Mouse (Mus musculus) hindbrain, embryonic 10.5 days (tissue): ENCODE data around the gene Ndufc2. TPM values are rescaled to one million over a fixed set of nuclear protein-coding genes. Genes with fewer than 3 reads are reported as not detected.
A peak's percentile ranks its signal among the peaks of the same experiment; 100 is the strongest.

Experiments
- DNase-seq: peaks from one replicate; pipeline ENCODE4 v3.0.0-alpha.2; 2017; ENCODE audit warnings: low spot score
- H3K27ac ChIP-seq: fragments of 300-500 bp; sonication (generic); 2 replicates; pipeline ENCODE4 v1.5.1; 2016; ENCODE audit warnings: mild to moderate bottlenecking, moderate library complexity
- H3K27me3 ChIP-seq: fragments of 300-500 bp; sonication (generic); 2 replicates; pipeline ENCODE4 v1.6.1; 2016; ENCODE audit warnings: mild to moderate bottlenecking; ENCODE audit not compliant: poor library complexity, insufficient read depth, severe bottlenecking
- H3K36me3 ChIP-seq: fragments of 300-500 bp; sonication (generic); 2 replicates; pipeline ENCODE4 v1.6.1; 2016; ENCODE audit warnings: mild to moderate bottlenecking, moderate library complexity
- H3K4me1 ChIP-seq: fragments of 300-500 bp; sonication (generic); replicated peaks from 2 replicates; pipeline ENCODE4 v1.6.1; 2016; ENCODE audit warnings: mild to moderate bottlenecking
- H3K4me3 ChIP-seq: fragments of 300-500 bp; sonication (generic); 2 replicates; pipeline ENCODE4 v1.5.1; 2016; ENCODE audit warnings: mild to moderate bottlenecking, moderate library complexity
- H3K9me3 ChIP-seq: fragments of 300-500 bp; sonication (generic); 2 replicates; pipeline ENCODE4 v1.6.1; 2016; ENCODE audit warnings: mild to moderate bottlenecking, moderate library complexity
- WGBS: fragments of 180-500 bp; shearing (Covaris S2); methylation state at CpG from one replicate; pipeline ENCODE4 v1.1.7; 2016; 5-methylcytosine and 5-hydroxymethylcytosine counted together
- polyA plus RNA-seq: library from polyadenylated mRNA; unstranded; fragments of >200 nt; fragmentation: Nextera tagmentation; extraction: Ambion mirVana; gene quantifications from 2 replicates; pipeline ENCODE4 v1.2.1, GENCODE M21; 2016

Ndufc2 gene
- polyA plus RNA-seq, result 322 and 341 TPM in 2 replicates

DNA sequence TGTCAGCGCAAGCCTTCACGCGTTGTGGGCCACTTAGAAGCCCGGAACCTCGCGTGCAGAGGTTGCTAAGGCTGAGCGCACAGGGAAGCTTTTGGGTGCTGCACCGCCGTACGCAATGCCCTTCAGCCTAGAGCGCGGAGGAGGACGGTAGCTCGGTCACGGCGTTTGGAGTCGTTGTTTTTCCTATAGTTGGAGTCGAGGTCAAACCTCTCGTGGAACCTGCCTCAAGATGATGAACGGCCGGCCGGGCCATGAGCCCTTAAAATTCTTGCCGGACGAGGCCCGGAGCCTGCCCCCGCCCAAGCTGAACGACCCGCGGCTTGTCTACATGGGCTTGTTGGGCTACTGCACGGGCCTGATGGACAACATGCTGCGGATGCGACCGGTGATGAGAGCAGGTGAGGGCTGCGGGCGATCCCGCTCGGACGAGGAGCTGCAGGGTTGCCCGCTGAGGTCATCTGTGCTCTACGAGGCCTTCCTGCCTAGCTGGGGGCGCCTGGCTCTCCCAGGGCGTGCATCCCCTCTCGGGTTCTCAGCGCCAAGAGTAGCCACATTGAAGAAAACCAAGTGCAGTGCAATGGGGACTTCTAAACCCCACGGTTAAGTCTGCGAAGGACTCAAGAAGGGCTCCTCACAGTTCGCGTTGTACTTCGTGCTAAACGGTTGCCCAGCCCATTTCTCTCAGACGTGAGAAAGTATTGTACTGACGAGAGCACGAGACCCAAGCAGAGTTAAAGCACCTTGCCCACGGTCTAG, at the start of gene Ndufc2:
Ndufc2 (plus strand) TSS at position 44 of the 756 bp plus-strand sequence.
- Histone ChIP-seq H3K36me3 (peaks cover 32% of the 10 kb centered on the region), H3K27ac (peak within 1 kb of the TSS; percentile 95), H3K9me3 (peaks cover 11% of the 10 kb centered on the region), H3K4me1 (peaks cover 21% of the 10 kb centered on the region), H3K27me3 (no peaks in the 10 kb centered on the region), H3K4me3 (peak within 1 kb of the TSS; percentile 94)
- 1% methylated on average over 54 of the region's 54 CpGs for WGBS
- peak; percentile 82 for DNase-seq

- Histone ChIP-seq H3K27ac (no peak overlapping the region), H3K9me3 (no peaks in the 10 kb centered on the region), H3K4me3 (no peak overlapping the region), H3K27me3 (no peaks in the 10 kb centered on the region), H3K36me3 (peaks cover 7% of the 10 kb centered on the region; the same call in 1 of the 2 replicates), H3K4me1 (peaks cover 24% of the 10 kb centered on the region)
- no peak for DNase-seq
- WGBS, result 86% methylated on average over 5 of the region's 5 CpGs
Measured at GRCm38 (mm10) chr7:97350891-97351290, 48.9 kb upstream of the Ndufc2 start.

DNA sequence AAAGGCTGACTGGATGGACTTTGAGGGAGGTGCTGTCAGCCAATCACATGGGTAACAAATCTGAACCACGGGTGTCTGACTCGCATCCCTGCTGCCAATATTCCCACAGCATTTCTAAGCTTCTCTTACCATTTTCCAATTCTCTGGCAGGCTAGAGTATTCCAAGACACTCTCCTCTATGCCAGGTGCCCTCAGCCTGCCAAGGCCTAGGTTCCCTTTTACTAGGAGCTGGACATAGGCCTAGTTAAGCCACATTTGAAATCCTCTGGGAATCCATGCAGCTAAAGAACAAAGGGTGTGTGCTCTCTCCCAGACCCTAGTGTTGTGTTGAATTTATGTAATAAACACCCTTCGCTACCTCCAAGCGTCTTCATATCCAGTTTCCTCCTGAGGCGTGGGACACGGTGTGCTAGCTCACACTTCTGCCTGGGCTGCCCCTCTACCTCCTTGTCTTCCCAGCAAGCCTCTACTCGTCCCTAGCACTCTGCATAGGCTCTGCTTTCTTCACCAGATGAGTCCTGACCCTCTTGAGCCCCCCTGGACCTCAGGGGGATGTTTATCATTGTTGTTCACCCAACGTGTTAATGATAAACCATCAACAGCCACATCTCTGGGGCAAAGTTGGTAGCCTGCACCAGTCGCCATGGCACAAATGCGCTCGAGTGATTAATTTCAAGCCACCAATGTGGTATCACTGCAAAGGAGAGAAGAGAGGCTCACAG, 47.9 kb upstream of the Ndufc2 start:
- DNase-seq, result no peak
- peaks cover 7% of the 10 kb centered on the region; the same call in 1 of the 2 replicates for H3K36me3 ChIP-seq
- no peak overlapping the region for H3K27ac ChIP-seq
- H3K9me3 ChIP-seq, result no peaks in the 10 kb centered on the region
- no peak overlapping the region for H3K4me3 ChIP-seq
- H3K4me1 ChIP-seq, result peaks cover 17% of the 10 kb centered on the region; the same call in 1 of the 2 replicates
- WGBS, result 84% methylated on average over 11 of the region's 11 CpGs
- no peaks in the 10 kb centered on the region for H3K27me3 ChIP-seq

GRCm38 (mm10) chr7:97353356-97353755, 46.4 kb upstream of the Ndufc2 start:
- no peaks in the 10 kb centered on the region for H3K9me3 ChIP-seq
- DNase-seq, result no peak

GRCm38 (mm10) chr7:97355068-97355841, 44.5 kb upstream of the Ndufc2 start:
- peaks cover 17% of the 10 kb centered on the region; the same call in 1 of the 2 replicates for H3K4me1 ChIP-seq
- WGBS, result 46% methylated on average over 13 of the region's 13 CpGs
- no peak overlapping the region for H3K4me3 ChIP-seq
- no peaks in the 10 kb centered on the region for H3K36me3 ChIP-seq
- H3K27me3 ChIP-seq, result no peaks in the 10 kb centered on the region
- H3K27ac ChIP-seq, result no peak overlapping the region
- no peak for DNase-seq
- no peaks in the 10 kb centered on the region for H3K9me3 ChIP-seq

More at GRCm38 (mm10) chr7:97353356-97353755, 46.4 kb upstream of the Ndufc2 start:
- H3K36me3 ChIP-seq, result no peaks in the 10 kb centered on the region
- 88% methylated on average over 6 of the region's 6 CpGs for WGBS
- H3K27ac ChIP-seq, result no peak overlapping the region
- peaks cover 17% of the 10 kb centered on the region; the same call in 1 of the 2 replicates for H3K4me1 ChIP-seq
- no peaks in the 10 kb centered on the region for H3K27me3 ChIP-seq
- no peak overlapping the region for H3K4me3 ChIP-seq

- 84% methylated on average over 5 of the region's 5 CpGs for WGBS
- no peaks in the 10 kb centered on the region for H3K9me3 ChIP-seq
Measured at GRCm38 (mm10) chr7:97356253-97356652, 43.5 kb upstream of the Ndufc2 start.

GRCm38 (mm10) chr7:97356875-97357276, 42.9 kb upstream of the Ndufc2 start:
- Histone ChIP-seq H3K9me3 (no peaks in the 10 kb centered on the region), H3K4me3 (no peak overlapping the region), H3K27me3 (no peaks in the 10 kb centered on the region), H3K36me3 (no peaks in the 10 kb centered on the region), H3K4me1 (peaks cover 6% of the 10 kb centered on the region; the same call in 1 of the 2 replicates), H3K27ac (no peak overlapping the region)
- 81% methylated on average over 5 of the region's 5 CpGs for WGBS
- DNase-seq, result no peak

More at GRCm38 (mm10) chr7:97356253-97356652, 43.5 kb upstream of the Ndufc2 start:
- H3K27me3 ChIP-seq, result no peaks in the 10 kb centered on the region
- H3K4me3 ChIP-seq, result no peak overlapping the region
- H3K27ac ChIP-seq, result no peak overlapping the region
- no peaks in the 10 kb centered on the region for H3K36me3 ChIP-seq
- peaks cover 11% of the 10 kb centered on the region; the same call in 1 of the 2 replicates for H3K4me1 ChIP-seq
- DNase-seq, result no peak

DNA sequence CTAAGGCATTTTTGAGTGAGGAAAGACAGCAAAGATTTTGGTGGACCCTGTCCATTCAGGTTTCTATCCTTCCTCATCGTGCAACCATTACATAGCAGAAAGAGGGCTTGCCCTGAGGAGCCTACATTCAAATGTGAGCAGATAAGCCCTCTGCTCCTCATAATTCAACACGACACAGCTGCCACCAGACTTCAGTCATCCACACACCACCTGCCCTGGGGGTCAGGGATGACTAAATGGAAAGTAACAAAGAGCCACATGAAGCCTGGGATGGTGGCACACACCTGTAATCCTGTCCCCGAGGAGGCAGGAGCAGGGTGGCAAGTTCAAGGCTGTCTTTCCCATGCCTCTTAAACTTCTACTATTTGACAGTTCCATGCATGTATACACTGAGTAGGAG, 42.0 kb upstream of the Ndufc2 start:
- Histone ChIP-seq H3K27ac (no peak overlapping the region), H3K27me3 (no peaks in the 10 kb centered on the region), H3K36me3 (no peaks in the 10 kb centered on the region), H3K4me3 (no peak overlapping the region), H3K9me3 (no peaks in the 10 kb centered on the region), H3K4me1 (peaks cover 6% of the 10 kb centered on the region; the same call in 1 of the 2 replicates)
- DNase-seq, result no peak
- 82% methylated on average over 3 of the region's 3 CpGs for WGBS

DNA sequence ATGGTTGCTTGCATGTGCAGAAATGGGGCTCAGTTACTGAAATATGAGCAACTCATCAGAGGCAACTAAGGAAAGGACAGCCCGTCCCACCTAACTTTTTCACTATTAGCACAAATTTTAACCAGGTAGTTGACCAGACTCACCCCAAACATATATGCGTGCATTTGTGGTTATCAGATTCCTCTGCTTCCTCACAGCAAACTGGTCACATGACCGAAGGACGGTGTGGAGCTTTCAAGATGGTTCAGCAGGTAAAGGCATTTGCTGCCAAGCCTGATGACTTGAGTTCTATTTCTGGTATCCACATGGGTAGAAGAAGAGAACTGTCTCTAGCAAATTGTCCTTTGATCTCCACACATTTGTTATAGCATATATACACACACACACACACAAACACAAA, 41.5 kb upstream of the Ndufc2 start:
- DNase-seq, result no peak
- Histone ChIP-seq H3K27ac (no peak overlapping the region), H3K4me1 (peaks cover 6% of the 10 kb centered on the region; the same call in 1 of the 2 replicates), H3K4me3 (no peak overlapping the region), H3K36me3 (no peaks in the 10 kb centered on the region), H3K27me3 (no peaks in the 10 kb centered on the region), H3K9me3 (no peaks in the 10 kb centered on the region)
- WGBS, result 90% methylated on average over 4 of the region's 4 CpGs

GRCm38 (mm10) chr7:97360166-97360565, 39.6 kb upstream of the Ndufc2 start:
- H3K4me3 ChIP-seq, result no peak overlapping the region
- H3K27ac ChIP-seq, result no peak overlapping the region
- no peaks in the 10 kb centered on the region for H3K27me3 ChIP-seq
- H3K4me1 ChIP-seq, result peaks cover 6% of the 10 kb centered on the region; the same call in 1 of the 2 replicates
- WGBS, result 62% methylated on average over 5 of the region's 5 CpGs
- no peaks in the 10 kb centered on the region for H3K9me3 ChIP-seq
- H3K36me3 ChIP-seq, result no peaks in the 10 kb centered on the region
- DNase-seq, result no peak

- H3K4me1 ChIP-seq, result no peaks in the 10 kb centered on the region
- H3K27ac ChIP-seq, result no peak overlapping the region
- H3K4me3 ChIP-seq, result no peak overlapping the region
- 54% methylated on average over 3 of the region's 3 CpGs for WGBS
- no peaks in the 10 kb centered on the region for H3K36me3 ChIP-seq
- no peak for DNase-seq
- H3K27me3 ChIP-seq, result no peaks in the 10 kb centered on the region
- H3K9me3 ChIP-seq, result no peaks in the 10 kb centered on the region
Measured at GRCm38 (mm10) chr7:97360955-97361354, 38.8 kb upstream of the Ndufc2 start.

DNA sequence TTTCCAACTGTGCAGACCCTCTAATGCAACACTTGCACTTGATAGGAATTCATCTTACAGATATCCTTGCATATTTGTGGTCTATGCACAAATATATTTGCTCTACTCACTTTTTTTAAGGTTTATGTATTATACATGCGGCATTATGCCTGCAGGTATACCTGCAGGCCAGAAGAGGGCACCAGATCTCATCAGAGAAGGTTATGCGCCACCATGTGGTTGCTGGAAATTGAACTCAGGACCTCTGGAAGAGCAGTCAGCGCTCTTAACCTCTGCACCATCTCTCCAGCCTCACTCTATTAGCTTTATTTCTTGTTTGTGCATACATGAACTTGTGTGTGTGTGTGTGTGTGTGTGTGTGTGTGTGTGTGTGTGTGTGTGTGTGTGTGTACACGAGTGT, 38.3 kb upstream of the Ndufc2 start:
- no peak overlapping the region for H3K27ac ChIP-seq
- no peaks in the 10 kb centered on the region for H3K4me1 ChIP-seq
- no peaks in the 10 kb centered on the region for H3K9me3 ChIP-seq
- DNase-seq, result peak; percentile 33
- no peaks in the 10 kb centered on the region for H3K36me3 ChIP-seq
- H3K27me3 ChIP-seq, result no peaks in the 10 kb centered on the region
- no peak overlapping the region for H3K4me3 ChIP-seq
- 31% methylated on average over 4 of the region's 4 CpGs for WGBS
